ENCODE assay signal across 14 mouse cellular contexts in the genomic region with DNA sequence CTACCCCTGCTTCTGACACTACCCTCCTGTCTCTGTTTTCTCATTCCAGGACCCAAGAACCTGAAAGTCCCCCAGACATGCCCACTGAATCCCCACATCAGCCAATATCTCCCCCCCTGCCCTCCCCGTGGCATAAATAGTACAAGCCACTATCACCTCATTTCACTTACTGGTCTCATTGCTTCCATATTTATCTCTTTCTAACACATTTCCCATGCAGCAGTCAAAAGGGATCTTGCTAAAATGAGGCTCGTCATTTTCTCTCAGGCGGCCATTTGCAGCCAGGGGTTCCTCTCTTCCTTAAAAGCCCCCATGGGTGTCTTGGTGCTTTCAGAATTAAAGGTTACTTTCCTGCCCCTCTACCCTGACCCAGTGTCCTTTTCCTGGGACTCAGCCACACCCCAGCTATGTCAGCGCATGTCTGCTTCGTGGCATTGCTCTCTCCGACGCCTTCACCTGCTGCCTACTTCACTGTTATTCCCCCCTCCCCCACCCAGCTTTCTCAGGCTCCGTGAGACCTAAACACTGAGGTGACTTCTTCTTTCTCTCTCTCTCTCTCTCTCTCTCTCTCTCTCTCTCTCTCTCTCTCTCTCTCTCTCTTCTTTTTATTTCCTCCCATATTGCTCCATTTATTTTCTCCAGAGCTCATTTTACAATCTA.
A peak's percentile ranks its signal among the peaks of the same experiment; 100 is the strongest.
DNase-seq lines count a peak whose midpoint lies in the region; ATAC-seq lines count a peak whose summit lies in the region.
"Had no signal": no experiment of that assay in that cellular context is flagged by ENCODE, and none has a peak within 500 bp of the region (broad histone marks: within the 10 kb centered on the region; RNA-seq: fewer than 3 reads in every experiment).

No protein-coding gene starts in this region.

- no peak overlapping the region for H3K4me3 ChIP-seq in midbrain, embryonic 14.5 days (replicated peaks; ENCODE audit: low read depth, low read length)
- no peak overlapping the region for H3K4me3 ChIP-seq in midbrain, embryonic 11.5 days (ENCODE audit: low read depth, low read length)
- H3K4me3 ChIP-seq in liver, embryonic 11.5 days (ENCODE audit: low read depth, low read length): peak overlapping the region; percentile 23
- no peak overlapping the region for H3K4me3 ChIP-seq in hindbrain, embryonic 13.5 days
- H3K4me3 ChIP-seq: embryonic facial prominence, embryonic 13.5 days; forebrain, embryonic 13.5 days; kidney, embryonic 15.5 days had no signal

- H3K27ac ChIP-seq in midbrain, embryonic 14.5 days (replicated peaks; ENCODE audit: low read depth, low read length): no peak overlapping the region
- H3K27ac ChIP-seq in midbrain, embryonic 11.5 days (ENCODE audit: low read depth, low read length): no peak overlapping the region
- H3K27ac ChIP-seq in liver, embryonic 11.5 days (ENCODE audit: low read depth, low read length): peak overlapping the region; percentile 52; the same call in 1 of the 2 replicates
- H3K27ac ChIP-seq in hindbrain, embryonic 13.5 days: no peak overlapping the region
- H3K27ac ChIP-seq: embryonic facial prominence, embryonic 13.5 days; forebrain, embryonic 13.5 days; kidney, embryonic 15.5 days had no signal

- no peak overlapping the region for H3K9ac ChIP-seq in midbrain, embryonic 14.5 days (replicated peaks; ENCODE audit: low read length)
- H3K9ac ChIP-seq in midbrain, embryonic 11.5 days (ENCODE audit: low read length): no peak overlapping the region
- peak overlapping the region; percentile 56; the same call in 1 of the 2 replicates for H3K9ac ChIP-seq in liver, embryonic 11.5 days (ENCODE audit: low read depth, low read length)
- no peak overlapping the region for H3K9ac ChIP-seq in hindbrain, embryonic 13.5 days
- H3K9ac ChIP-seq: embryonic facial prominence, embryonic 13.5 days; forebrain, embryonic 13.5 days; kidney, embryonic 15.5 days had no signal

- H3K9me3 ChIP-seq in midbrain, embryonic 14.5 days (ENCODE audit: control insufficient read depth, low read length): no peaks in the 10 kb centered on the region
- no peaks in the 10 kb centered on the region for H3K9me3 ChIP-seq in midbrain, embryonic 11.5 days (ENCODE audit: control insufficient read depth, low read length)
- H3K9me3 ChIP-seq in liver, embryonic 11.5 days (ENCODE audit: control insufficient read depth, low read length): no peaks in the 10 kb centered on the region
- no peaks in the 10 kb centered on the region for H3K9me3 ChIP-seq in hindbrain, embryonic 13.5 days
- H3K9me3 ChIP-seq: embryonic facial prominence, embryonic 13.5 days; forebrain, embryonic 13.5 days; kidney, embryonic 15.5 days had no signal

- no peak for ATAC-seq in CD4-positive, CD25-positive, alpha-beta regulatory T cell, adult 4 months
- no peak for ATAC-seq in midbrain, embryonic 14.5 days (ENCODE audit: low FRiP score, low TSS enrichment)
- ATAC-seq in midbrain, embryonic 11.5 days (ENCODE audit: low FRiP score): no peak
- ATAC-seq in liver, embryonic 11.5 days (replicated peaks; ENCODE audit: low FRiP score): peak; percentile 76
- ATAC-seq in hindbrain, embryonic 13.5 days (ENCODE audit: low FRiP score): no peak
- ATAC-seq: forebrain, embryonic 13.5 days had no signal

- H3K36me3 ChIP-seq in midbrain, embryonic 14.5 days (ENCODE audit: control insufficient read depth, insufficient read depth, low read length): no peaks in the 10 kb centered on the region
- H3K36me3 ChIP-seq in midbrain, embryonic 11.5 days (ENCODE audit: control insufficient read depth, insufficient read depth, low read length): no peaks in the 10 kb centered on the region
- no peaks in the 10 kb centered on the region for H3K36me3 ChIP-seq in liver, embryonic 11.5 days (ENCODE audit: control insufficient read depth, insufficient read depth, low read length)
- no peaks in the 10 kb centered on the region for H3K36me3 ChIP-seq in splenic B cell, adult 2 months (ENCODE audit: control insufficient read depth, insufficient read depth, low read length, poor library complexity, severe bottlenecking)
- H3K36me3 ChIP-seq in hindbrain, embryonic 13.5 days: no peaks in the 10 kb centered on the region
- H3K36me3 ChIP-seq: embryonic facial prominence, embryonic 13.5 days; kidney, embryonic 15.5 days had no signal

- no peaks in the 10 kb centered on the region for H3K4me1 ChIP-seq in midbrain, embryonic 14.5 days (ENCODE audit: control insufficient read depth, insufficient read depth, low read length)
- H3K4me1 ChIP-seq in midbrain, embryonic 11.5 days (ENCODE audit: control insufficient read depth, insufficient read depth, low read length): peaks cover 8% of the 10 kb centered on the region; the same call in 1 of the 2 replicates
- peaks cover 11% of the 10 kb centered on the region for H3K4me1 ChIP-seq in liver, embryonic 11.5 days (replicated peaks; ENCODE audit: control insufficient read depth, insufficient read depth, low read length)
- H3K4me1 ChIP-seq in hindbrain, embryonic 13.5 days (replicated peaks): peaks cover 7% of the 10 kb centered on the region
- H3K4me1 ChIP-seq: forebrain, embryonic 13.5 days; kidney, embryonic 15.5 days had no signal

- 61% methylated on average over 8 of the region's 8 CpGs for WGBS in midbrain, embryonic 14.5 days
- WGBS in midbrain, embryonic 11.5 days: 65% methylated on average over 8 of the region's 8 CpGs
- 37% methylated on average over 8 of the region's 8 CpGs for WGBS in liver, embryonic 11.5 days
- 57% methylated on average over 8 of the region's 8 CpGs for WGBS in hindbrain, embryonic 13.5 days

- no peaks in the 10 kb centered on the region for H3K27me3 ChIP-seq in midbrain, embryonic 14.5 days (ENCODE audit: control insufficient read depth, insufficient read depth, low read length)
- H3K27me3 ChIP-seq in midbrain, embryonic 11.5 days (ENCODE audit: control insufficient read depth, insufficient read depth, low read length): no peaks in the 10 kb centered on the region
- no peaks in the 10 kb centered on the region for H3K27me3 ChIP-seq in liver, embryonic 11.5 days (replicated peaks; ENCODE audit: control insufficient read depth, insufficient read depth, low read length)
- no peaks in the 10 kb centered on the region for H3K27me3 ChIP-seq in splenic B cell, adult 2 months (ENCODE audit: control insufficient read depth, insufficient read depth, low read length, poor library complexity, severe bottlenecking)
- no peaks in the 10 kb centered on the region for H3K27me3 ChIP-seq in hindbrain, embryonic 13.5 days
- H3K27me3 ChIP-seq: embryonic facial prominence, embryonic 13.5 days; forebrain, embryonic 13.5 days; kidney, embryonic 15.5 days had no signal

- H3K4me2 ChIP-seq in midbrain, embryonic 14.5 days (ENCODE audit: low read length): no peak overlapping the region
- H3K4me2 ChIP-seq in midbrain, embryonic 11.5 days: no peak overlapping the region
- peak overlapping the region; percentile 54 for H3K4me2 ChIP-seq in liver, embryonic 11.5 days
- H3K4me2 ChIP-seq in hindbrain, embryonic 13.5 days: no peak overlapping the region
- H3K4me2 ChIP-seq: embryonic facial prominence, embryonic 13.5 days; forebrain, embryonic 13.5 days; kidney, embryonic 15.5 days had no signal

- DNase-seq in CD4-positive, CD25-positive, alpha-beta regulatory T cell, adult 2 months (ENCODE audit: low read depth, low spot score): peak; percentile 31
- DNase-seq in midbrain, embryonic 14.5 days: peak; percentile 37
- no peak for DNase-seq in midbrain, embryonic 11.5 days (ENCODE audit: low spot score, missing footprints)
- no peak for DNase-seq in liver, embryonic 11.5 days (ENCODE audit: low spot score)
- peak; percentile 9 for DNase-seq in splenic B cell, adult 2 months (ENCODE audit: low read depth, low spot score)
- no peak for DNase-seq in frontal cortex, postnatal 25 days (ENCODE audit: low spot score in 2 of 2)
- DNase-seq: adrenal gland, postnatal 10 days; cerebellum, postnatal 36 days; lung, adult 2 months had no signal

Comparison
In these comparisons a context has a peak if more than half of its experiments do, and no peak if none do; other contexts are left out.
1. DNase-seq: peak in CD4-positive, CD25-positive, alpha-beta regulatory T cell, adult 2 months (single experiment), midbrain, embryonic 14.5 days (single experiment) and splenic B cell, adult 2 months (single experiment); none in midbrain, embryonic 11.5 days (single experiment), liver, embryonic 11.5 days (single experiment) and frontal cortex, postnatal 25 days (0 of 2).